Mouse (Mus musculus): ENCODE measurements at regions not wholly inside any gene's neighbourhood (a gene's known extent, or its start where the extent isn't known, plus 50 kb on each side); places are given as distances from the start of the nearest gene placed in this dataset.

GRCm38 (mm10) chr3:34593279-34593678, 56.9 kb upstream of the Sox2 start:
- DNase-seq = no peak

- DNase-seq = no peak
Observed at GRCm38 (mm10) chr3:34577896-34578530, 72.2 kb upstream of the Sox2 start.

GRCm38 (mm10) chr3:34577115-34577514, 73.1 kb upstream of the Sox2 start:
- DNase-seq = no peak

- DNase-seq = no peak
Observed at GRCm38 (mm10) chr3:34576159-34576558, 74.0 kb upstream of the Sox2 start.

- no peak for DNase-seq
Observed at GRCm38 (mm10) chr3:34574711-34575350, 75.4 kb upstream of the Sox2 start.

GRCm38 (mm10) chr3:34573312-34573711, 76.9 kb upstream of the Sox2 start:
- no peak for DNase-seq

GRCm38 (mm10) chr3:34572081-34572480, 78.1 kb upstream of the Sox2 start:
- DNase-seq = no peak

- no peak for DNase-seq
Observed at GRCm38 (mm10) chr3:34571630-34572029, 78.6 kb upstream of the Sox2 start.

GRCm38 (mm10) chr3:34569998-34570397, 80.2 kb upstream of the Sox2 start:
- DNase-seq = no peak

GRCm38 (mm10) chr3:34568086-34568650, 82.0 kb upstream of the Sox2 start:
- DNase-seq = no peak

- no peak for DNase-seq
Observed at GRCm38 (mm10) chr3:34565386-34565785, 84.8 kb upstream of the Sox2 start.

- DNase-seq = no peak
Observed at GRCm38 (mm10) chr3:34562893-34563292, 87.3 kb upstream of the Sox2 start.

- no peak for DNase-seq
Observed at GRCm38 (mm10) chr3:34561709-34562108, 88.5 kb upstream of the Sox2 start.

- DNase-seq = no peak
Observed at GRCm38 (mm10) chr3:34559841-34560703, 90.1 kb upstream of the Sox2 start.

- no peak for DNase-seq
Observed at GRCm38 (mm10) chr3:34558821-34559520, 91.2 kb upstream of the Sox2 start.

GRCm38 (mm10) chr3:34552542-34553208, 97.5 kb upstream of the Sox2 start:
- no peak for DNase-seq

- DNase-seq = no peak
Observed at GRCm38 (mm10) chr3:34551069-34551468, 99.1 kb upstream of the Sox2 start.

GRCm38 (mm10) chr3:34550189-34550588, 100.0 kb upstream of the Sox2 start:
- DNase-seq = no peak

GRCm38 (mm10) chr3:34532451-34532850, 117.8 kb upstream of the Sox2 start:
- DNase-seq = no peak

- no peak for DNase-seq
Observed at GRCm38 (mm10) chr3:34531836-34532235, 118.4 kb upstream of the Sox2 start.

- DNase-seq = no peak
Observed at GRCm38 (mm10) chr3:34527546-34527945, 122.7 kb upstream of the Sox2 start.

GRCm38 (mm10) chr3:34525730-34526129, 124.5 kb upstream of the Sox2 start:
- no peak for DNase-seq
